Mouse (Mus musculus) stomach, embryonic 15.5 days (tissue): Measurements from ENCODE around the gene Rngtt. TPM values are rescaled to one million over a fixed set of nuclear protein-coding genes. Genes with fewer than 3 reads are reported as not detected.
A peak's percentile ranks its signal among the peaks of the same experiment; 100 is the strongest.

Experiments used
- ATAC-seq: fragments of 200-750 bp; cut with Nextera tagmentation; 2 replicates; pipeline ENCODE4 v1.8.0; 2017; ENCODE audit warnings: low read depth, moderate number of reproducible peaks, moderate TSS enrichment; ENCODE audit not compliant: insufficient read depth, low FRiP score
- H3K27ac ChIP-seq: fragments of 300-500 bp; sonication (generic); 2 replicates; pipeline ENCODE4 v1.5.1; 2015; ENCODE audit warnings: mild to moderate bottlenecking, inconsistent platforms
- H3K27me3 ChIP-seq: fragments of 300-500 bp; sonication (generic); replicated peaks from 2 replicates; pipeline ENCODE4 v1.6.1; 2015; ENCODE audit warnings: inconsistent platforms
- H3K36me3 ChIP-seq: fragments of 300-500 bp; sonication (generic); 2 replicates; pipeline ENCODE4 v1.6.1; 2015; ENCODE audit warnings: inconsistent platforms
- H3K4me1 ChIP-seq: fragments of 300-500 bp; sonication (generic); 2 replicates; pipeline ENCODE4 v1.6.1; 2015; ENCODE audit warnings: inconsistent platforms
- H3K4me2 ChIP-seq: fragments of 300-500 bp; sonication (generic); 2 replicates; pipeline ENCODE4 v1.6.1; 2015; ENCODE audit warnings: mild to moderate bottlenecking, inconsistent platforms
- H3K4me3 ChIP-seq: fragments of 300-500 bp; sonication (generic); replicated peaks from 2 replicates; pipeline ENCODE4 v1.5.1; 2015; ENCODE audit warnings: inconsistent platforms
- H3K9ac ChIP-seq: fragments of 300-500 bp; sonication (generic); 2 replicates; pipeline ENCODE4 v1.6.1; 2015; ENCODE audit warnings: inconsistent platforms
- H3K9me3 ChIP-seq: fragments of 300-500 bp; sonication (generic); 2 replicates; pipeline ENCODE4 v1.6.1; 2016; ENCODE audit warnings: inconsistent platforms
- WGBS: fragments of 180-500 bp; shearing (Covaris S2); methylation state at CpG from one replicate; pipeline ENCODE4 v1.1.7; 2015; 5-methylcytosine and 5-hydroxymethylcytosine counted together
- polyA plus RNA-seq: library from polyadenylated mRNA; unstranded; fragments of >200 nt; fragmentation: Nextera tagmentation; extraction: Ambion mirVana; gene quantifications from 2 replicates; pipeline ENCODE4 v1.2.1, GENCODE M21; 2015

The Rngtt gene
- polyA plus RNA-seq, 1 experiment from 2014 or later: 20.8 TPM

DNA sequence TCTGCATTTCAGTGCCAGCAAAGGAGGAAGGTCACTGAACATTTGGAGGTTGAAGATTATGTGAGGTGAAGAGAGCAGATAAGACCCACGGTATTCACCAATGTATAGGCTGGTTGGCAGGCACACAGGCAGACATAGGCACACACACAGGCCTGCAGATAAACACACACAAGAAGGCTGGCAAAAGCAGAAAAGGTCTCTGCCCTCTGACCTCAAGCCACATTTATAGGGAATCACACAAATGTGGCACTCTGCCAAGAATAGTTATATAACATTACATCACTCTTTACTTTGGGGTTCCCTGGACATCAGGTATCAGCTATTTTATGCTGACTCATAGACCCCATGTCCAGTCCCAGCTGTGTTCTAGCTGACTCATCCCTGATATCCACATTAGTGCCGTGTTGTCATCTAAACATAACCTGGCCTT is 156.9 kb downstream of the Rngtt start:
- Histone ChIP-seq H3K9me3 (no peaks in the 10 kb centered on the region), H3K4me3 (no peak overlapping the region), H3K36me3 (0 out of 2 replicates have a peak, but pooled peaks cover 3% of the 10 kb centered on the region), H3K27ac (no peak overlapping the region), H3K27me3 (no peaks in the 10 kb centered on the region), H3K4me1 (no peaks in the 10 kb centered on the region), H3K9ac (no peak overlapping the region), H3K4me2 (no peak overlapping the region)
- WGBS: 65% methylated on average over 2 of the region's 2 CpGs
- peak; percentile 90 for ATAC-seq

DNA sequence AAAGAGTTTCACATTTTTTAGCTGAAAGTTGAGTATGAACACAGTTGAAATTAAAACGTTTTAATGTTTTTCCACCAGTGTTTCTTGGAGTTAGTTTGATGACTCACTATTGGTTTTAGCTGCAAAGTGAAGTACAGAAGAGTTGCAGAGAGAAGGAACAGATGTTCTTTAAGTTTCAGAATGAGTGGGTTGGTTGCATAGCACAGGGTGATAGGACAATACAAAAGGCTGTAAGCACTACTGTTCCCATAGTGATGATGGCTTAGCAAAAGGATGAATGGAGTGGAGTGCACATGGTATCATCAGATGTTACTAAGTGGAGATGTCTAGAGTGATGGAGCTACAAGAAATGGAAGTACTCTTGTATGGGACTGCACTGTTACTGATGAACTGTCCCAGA is 157.5 kb downstream of the Rngtt start:
- H3K36me3 ChIP-seq: no peaks in the 10 kb centered on the region

DNA sequence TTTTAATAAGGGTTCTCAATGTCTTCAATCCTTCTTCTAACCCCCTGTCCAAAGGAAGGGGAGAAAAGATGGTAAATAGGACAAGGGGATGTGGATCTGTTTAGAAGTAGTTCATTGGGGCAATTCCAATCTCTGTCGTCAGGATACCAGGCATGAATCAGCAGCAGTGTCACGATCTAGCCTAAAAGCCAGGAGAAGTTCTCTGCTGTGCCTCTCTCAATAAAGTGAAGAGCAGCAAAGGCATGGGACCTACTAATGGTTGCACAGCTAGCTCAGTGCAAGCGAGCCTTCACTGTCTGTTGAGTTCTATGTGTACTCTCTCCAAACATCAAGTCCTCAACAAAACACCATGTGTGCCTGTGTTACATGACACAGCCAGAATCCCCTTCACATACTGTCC is 158.0 kb downstream of the Rngtt start:
- no peak overlapping the region for H3K27ac ChIP-seq
- H3K9me3 ChIP-seq: no peaks in the 10 kb centered on the region
- ATAC-seq: no peak
- 93% methylated on average over 3 of the region's 3 CpGs for WGBS
- no peaks in the 10 kb centered on the region for H3K4me1 ChIP-seq
- no peaks in the 10 kb centered on the region for H3K27me3 ChIP-seq
- H3K4me3 ChIP-seq: no peak overlapping the region
- no peak overlapping the region for H3K4me2 ChIP-seq
- H3K36me3 ChIP-seq: no peaks in the 10 kb centered on the region
- H3K9ac ChIP-seq: no peak overlapping the region

More for the DNA sequence above, 157.5 kb downstream of the Rngtt start:
- Histone ChIP-seq H3K27ac (no peak overlapping the region), H3K9me3 (no peaks in the 10 kb centered on the region), H3K4me2 (no peak overlapping the region), H3K9ac (no peak overlapping the region), H3K27me3 (no peaks in the 10 kb centered on the region), H3K4me3 (no peak overlapping the region), H3K4me1 (no peaks in the 10 kb centered on the region)
- no peak for ATAC-seq
- WGBS: 53% methylated on average over 1 of the region's 1 CpGs

- H3K9me3 ChIP-seq: no peaks in the 10 kb centered on the region
- H3K4me3 ChIP-seq: no peak overlapping the region
- no peak overlapping the region for H3K9ac ChIP-seq
- H3K36me3 ChIP-seq: no peaks in the 10 kb centered on the region
- H3K4me1 ChIP-seq: no peaks in the 10 kb centered on the region
- H3K4me2 ChIP-seq: no peak overlapping the region
- no peak overlapping the region for H3K27ac ChIP-seq
- WGBS: 87% methylated on average over 1 of the region's 1 CpGs
- H3K27me3 ChIP-seq: no peaks in the 10 kb centered on the region
- peak; percentile 64 for ATAC-seq
Measured at GRCm38 (mm10) chr4:33470671-33471302, 160.7 kb downstream of the Rngtt start.

GRCm38 (mm10) chr4:33478011-33478785 is 168.1 kb downstream of the Rngtt start:
- H3K4me2 ChIP-seq: no peak overlapping the region
- H3K27me3 ChIP-seq: no peaks in the 10 kb centered on the region
- 93% methylated on average over 8 of the region's 8 CpGs for WGBS
- H3K36me3 ChIP-seq: no peaks in the 10 kb centered on the region
- no peaks in the 10 kb centered on the region for H3K4me1 ChIP-seq
- H3K4me3 ChIP-seq: no peak overlapping the region
- H3K27ac ChIP-seq: no peak overlapping the region
- no peak overlapping the region for H3K9ac ChIP-seq
- H3K9me3 ChIP-seq: no peaks in the 10 kb centered on the region
- ATAC-seq: no peak

GRCm38 (mm10) chr4:33481721-33482120 is 171.6 kb downstream of the Rngtt start:
- H3K27ac ChIP-seq: no peak overlapping the region
- no peaks in the 10 kb centered on the region for H3K36me3 ChIP-seq
- no peak for ATAC-seq
- H3K4me1 ChIP-seq: no peaks in the 10 kb centered on the region
- H3K4me3 ChIP-seq: no peak overlapping the region
- no peak overlapping the region for H3K4me2 ChIP-seq
- H3K9me3 ChIP-seq: no peaks in the 10 kb centered on the region
- H3K9ac ChIP-seq: no peak overlapping the region
- no peaks in the 10 kb centered on the region for H3K27me3 ChIP-seq

DNA sequence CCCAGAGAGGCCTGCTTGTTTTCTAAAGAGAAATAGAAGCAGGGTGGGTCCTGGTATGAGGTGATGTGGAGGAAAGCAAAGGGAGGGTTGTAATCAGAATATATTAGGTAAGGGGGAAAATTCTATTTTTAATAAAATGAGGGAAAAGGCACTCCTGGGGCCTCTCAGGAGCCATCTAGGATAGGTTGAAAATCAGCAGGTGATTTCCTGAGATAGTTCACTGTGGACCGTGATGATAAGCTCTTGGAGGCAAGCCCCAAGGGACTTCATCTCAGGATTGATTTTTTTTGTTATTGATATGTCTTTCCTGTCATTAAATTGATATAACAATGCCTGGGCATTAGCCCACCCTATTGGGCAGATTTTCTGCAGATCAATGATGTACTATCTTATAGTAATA is 175.9 kb downstream of the Rngtt start:
- H3K9me3 ChIP-seq: no peaks in the 10 kb centered on the region
- no peak overlapping the region for H3K4me2 ChIP-seq
- H3K4me3 ChIP-seq: no peak overlapping the region
- ATAC-seq: no peak
- 81% methylated on average over 1 of the region's 1 CpGs for WGBS
- H3K27me3 ChIP-seq: no peaks in the 10 kb centered on the region
- no peak overlapping the region for H3K9ac ChIP-seq
- H3K4me1 ChIP-seq: no peaks in the 10 kb centered on the region
- H3K27ac ChIP-seq: no peak overlapping the region
- no peaks in the 10 kb centered on the region for H3K36me3 ChIP-seq

- Histone ChIP-seq H3K36me3 (no peaks in the 10 kb centered on the region), H3K9me3 (no peaks in the 10 kb centered on the region; the same call in 1 of the 2 replicates), H3K4me1 (no peaks in the 10 kb centered on the region), H3K27ac (no peak overlapping the region), H3K4me3 (no peak overlapping the region), H3K27me3 (no peaks in the 10 kb centered on the region), H3K9ac (no peak overlapping the region), H3K4me2 (no peak overlapping the region)
- ATAC-seq: no peak
- 68% methylated on average over 1 of the region's 1 CpGs for WGBS
Measured at GRCm38 (mm10) chr4:33491108-33491507, 181.0 kb downstream of the Rngtt start.

GRCm38 (mm10) chr4:33494377-33494776 is 184.3 kb downstream of the Rngtt start:
- H3K9me3 ChIP-seq: no peaks in the 10 kb centered on the region; the same call in 1 of the 2 replicates
- H3K27me3 ChIP-seq: no peaks in the 10 kb centered on the region
- WGBS: 90% methylated on average over 2 of the region's 2 CpGs
- no peak overlapping the region for H3K27ac ChIP-seq
- no peaks in the 10 kb centered on the region for H3K36me3 ChIP-seq
- no peak overlapping the region for H3K4me3 ChIP-seq
- no peaks in the 10 kb centered on the region for H3K4me1 ChIP-seq
- no peak for ATAC-seq
- no peak overlapping the region for H3K4me2 ChIP-seq
- H3K9ac ChIP-seq: no peak overlapping the region

DNA sequence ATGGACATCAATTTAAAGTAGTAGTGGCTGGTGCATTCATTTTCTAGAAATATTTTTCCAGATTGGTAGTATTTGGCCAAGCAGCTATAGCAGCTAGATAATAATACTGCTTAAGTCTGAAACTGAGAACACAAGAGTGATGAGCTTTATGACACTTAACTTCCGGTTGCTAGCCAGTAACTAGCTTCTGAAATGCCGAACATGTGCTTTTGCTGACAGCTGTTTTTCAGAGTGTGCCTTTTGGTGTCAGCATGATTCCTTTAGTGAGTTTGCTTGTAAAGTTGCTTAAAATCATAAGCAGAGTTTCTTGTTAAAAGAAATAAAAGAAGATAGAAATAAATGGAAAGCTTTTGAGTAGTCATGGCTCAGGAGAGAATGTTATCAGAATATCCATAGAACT is 186.9 kb downstream of the Rngtt start:
- H3K4me1 ChIP-seq: no peaks in the 10 kb centered on the region
- ATAC-seq: no peak
- no peak overlapping the region for H3K4me3 ChIP-seq
- 38% methylated on average over 2 of the region's 2 CpGs for WGBS
- H3K36me3 ChIP-seq: peaks cover 3% of the 10 kb centered on the region; the same call in 1 of the 2 replicates
- no peaks in the 10 kb centered on the region for H3K27me3 ChIP-seq
- no peak overlapping the region for H3K9ac ChIP-seq
- H3K27ac ChIP-seq: no peak overlapping the region
- no peak overlapping the region for H3K4me2 ChIP-seq
- H3K9me3 ChIP-seq: no peaks in the 10 kb centered on the region; the same call in 1 of the 2 replicates

GRCm38 (mm10) chr4:33497657-33498056 is 187.5 kb downstream of the Rngtt start:
- H3K9me3 ChIP-seq: no peaks in the 10 kb centered on the region; the same call in 1 of the 2 replicates
- H3K27ac ChIP-seq: no peak overlapping the region
- no peak overlapping the region for H3K9ac ChIP-seq
- ATAC-seq: no peak
- no peaks in the 10 kb centered on the region for H3K4me1 ChIP-seq
- H3K4me3 ChIP-seq: no peak overlapping the region
- peaks cover 3% of the 10 kb centered on the region; the same call in 1 of the 2 replicates for H3K36me3 ChIP-seq
- H3K27me3 ChIP-seq: no peaks in the 10 kb centered on the region
- H3K4me2 ChIP-seq: no peak overlapping the region

DNA sequence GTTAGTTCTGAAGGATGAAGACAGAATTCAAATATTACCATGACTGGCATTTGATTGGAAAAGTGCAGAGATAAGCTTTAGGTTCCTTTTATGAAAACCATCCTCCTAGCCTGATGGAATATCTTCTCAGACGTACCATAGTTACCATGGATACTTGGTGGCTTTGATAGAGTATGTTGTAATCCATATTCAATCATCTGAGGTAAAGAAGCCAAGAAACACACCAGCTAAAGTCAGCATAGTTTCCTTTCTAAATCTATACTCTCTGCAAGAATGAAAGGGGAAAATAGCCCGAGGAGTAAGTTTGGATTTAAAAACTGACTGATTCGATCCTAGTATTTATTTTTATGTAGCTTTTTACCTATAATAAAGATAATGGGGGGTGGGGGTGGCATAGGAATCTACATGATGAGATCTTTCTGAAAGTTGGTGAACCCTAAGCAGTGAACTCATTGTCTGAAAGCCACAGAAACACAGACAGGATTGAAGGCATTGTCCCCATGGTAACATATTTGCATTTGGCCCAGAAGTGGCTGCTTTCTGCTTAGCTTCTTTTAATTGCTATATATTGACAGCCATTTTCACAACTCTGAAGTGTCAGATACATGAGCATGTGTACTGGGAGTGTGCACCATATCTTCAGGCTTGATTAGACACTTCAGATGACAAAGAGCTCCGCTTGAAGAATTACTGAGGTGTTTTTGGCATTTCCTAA is 188.2 kb downstream of the Rngtt start:
- peaks cover 3% of the 10 kb centered on the region; the same call in 1 of the 2 replicates for H3K36me3 ChIP-seq
- H3K4me2 ChIP-seq: no peak overlapping the region
- ATAC-seq: no peak
- no peaks in the 10 kb centered on the region for H3K27me3 ChIP-seq
- H3K9me3 ChIP-seq: no peaks in the 10 kb centered on the region; the same call in 1 of the 2 replicates
- no peaks in the 10 kb centered on the region for H3K4me1 ChIP-seq
- H3K4me3 ChIP-seq: no peak overlapping the region
- 84% methylated on average over 4 of the region's 4 CpGs for WGBS
- no peak overlapping the region for H3K27ac ChIP-seq
- no peak overlapping the region for H3K9ac ChIP-seq
